Mouse (Mus musculus): ENCODE measurements around the gene Msl1.

Gene Msl1

GRCm38 (mm10) chr11:98776843-98777590 is 18.3 kb upstream of the Msl1 start:
- no peak for DNase-seq (ENCODE audit: low read depth, low spot score)

GRCm38 (mm10) chr11:98777888-98778287 is 17.4 kb upstream of the Msl1 start:
- no peak for DNase-seq (ENCODE audit: low read depth, low spot score)

- DNase-seq (ENCODE audit: low read depth, low spot score), result no peak
Measured at GRCm38 (mm10) chr11:98781851-98782512, 13.3 kb upstream of the Msl1 start.

DNA sequence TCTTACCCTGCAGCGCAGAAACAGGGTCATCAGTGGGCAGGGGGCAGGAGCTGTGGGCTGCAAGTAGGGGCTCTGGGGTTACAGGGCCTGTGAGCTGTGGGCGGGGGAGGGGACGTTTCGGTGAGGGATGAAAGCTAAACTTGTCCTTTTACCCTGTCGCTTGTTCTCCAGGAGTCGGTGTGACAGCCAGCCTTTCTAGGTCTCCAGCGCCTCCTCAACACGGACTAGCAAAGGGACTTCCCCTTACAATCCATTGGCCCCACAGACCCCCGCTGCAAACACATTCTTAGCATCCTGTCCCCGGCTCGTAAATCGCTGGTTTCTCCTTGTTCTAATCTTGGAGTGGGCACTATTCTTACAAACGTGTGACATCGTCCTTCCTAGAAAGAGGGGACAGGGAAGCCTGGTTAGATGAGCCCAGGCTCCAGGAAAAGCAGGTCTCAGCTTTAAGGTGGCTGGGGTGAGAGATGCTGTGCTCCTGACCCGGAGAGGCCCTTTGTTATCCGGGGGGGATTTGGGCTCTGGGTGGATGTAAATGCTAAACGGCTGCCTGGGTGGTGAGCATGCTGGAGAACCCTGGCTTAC is 12.6 kb upstream of the Msl1 start:
- DNase-seq (ENCODE audit: low read depth, low spot score), result peak; percentile 36

DNA sequence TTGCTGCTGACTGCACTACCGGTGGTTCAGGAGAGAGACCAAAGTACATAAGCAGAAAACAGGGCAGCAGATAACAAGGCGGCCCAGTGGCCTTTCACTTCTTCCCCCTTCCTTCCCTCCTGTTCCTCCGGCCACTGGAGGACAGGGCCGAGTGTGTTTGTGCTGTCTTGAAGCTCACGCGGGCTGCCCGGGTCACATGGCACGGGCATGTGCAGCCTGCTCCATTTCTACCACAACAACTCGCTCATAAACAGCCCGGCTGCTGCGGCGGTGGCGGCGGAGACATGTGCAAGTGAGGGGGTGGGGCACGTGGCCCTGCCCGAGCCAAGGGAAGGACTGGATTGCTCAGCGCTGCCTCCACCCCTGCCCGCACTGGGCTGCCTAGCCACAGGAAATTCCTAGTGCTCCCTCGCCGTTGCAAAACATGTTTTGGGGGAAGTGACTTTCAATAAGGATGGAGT is 12.1 kb upstream of the Msl1 start:
- peak; percentile 84 for DNase-seq (ENCODE audit: low read depth, low spot score)

DNA sequence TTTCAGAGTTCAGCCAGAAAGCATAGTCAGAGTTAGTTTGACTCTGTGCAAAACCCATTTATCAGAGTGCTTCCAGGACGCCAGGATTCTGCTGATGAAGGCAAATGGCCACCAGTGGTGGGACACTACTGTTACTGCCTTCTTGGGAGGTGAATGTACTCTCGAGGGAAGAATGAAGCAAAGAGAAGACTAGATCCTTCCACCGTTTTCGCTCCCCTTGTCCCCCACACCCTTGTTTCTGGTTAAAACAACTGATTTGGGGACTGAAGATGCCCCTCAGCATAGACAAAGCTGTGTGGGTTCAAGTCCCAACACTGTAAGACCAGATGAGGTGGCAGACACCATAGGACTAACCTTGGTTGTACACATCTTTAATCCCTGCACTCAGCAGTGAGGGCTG is 11.2 kb upstream of the Msl1 start:
- DNase-seq (ENCODE audit: low read depth, low spot score), result no peak

GRCm38 (mm10) chr11:98785214-98785613 is 10.1 kb upstream of the Msl1 start:
- DNase-seq (ENCODE audit: low read depth, low spot score), result no peak

GRCm38 (mm10) chr11:98785772-98786281 is 9.5 kb upstream of the Msl1 start:
- DNase-seq (ENCODE audit: low read depth, low spot score), result peak; percentile 57

DNA sequence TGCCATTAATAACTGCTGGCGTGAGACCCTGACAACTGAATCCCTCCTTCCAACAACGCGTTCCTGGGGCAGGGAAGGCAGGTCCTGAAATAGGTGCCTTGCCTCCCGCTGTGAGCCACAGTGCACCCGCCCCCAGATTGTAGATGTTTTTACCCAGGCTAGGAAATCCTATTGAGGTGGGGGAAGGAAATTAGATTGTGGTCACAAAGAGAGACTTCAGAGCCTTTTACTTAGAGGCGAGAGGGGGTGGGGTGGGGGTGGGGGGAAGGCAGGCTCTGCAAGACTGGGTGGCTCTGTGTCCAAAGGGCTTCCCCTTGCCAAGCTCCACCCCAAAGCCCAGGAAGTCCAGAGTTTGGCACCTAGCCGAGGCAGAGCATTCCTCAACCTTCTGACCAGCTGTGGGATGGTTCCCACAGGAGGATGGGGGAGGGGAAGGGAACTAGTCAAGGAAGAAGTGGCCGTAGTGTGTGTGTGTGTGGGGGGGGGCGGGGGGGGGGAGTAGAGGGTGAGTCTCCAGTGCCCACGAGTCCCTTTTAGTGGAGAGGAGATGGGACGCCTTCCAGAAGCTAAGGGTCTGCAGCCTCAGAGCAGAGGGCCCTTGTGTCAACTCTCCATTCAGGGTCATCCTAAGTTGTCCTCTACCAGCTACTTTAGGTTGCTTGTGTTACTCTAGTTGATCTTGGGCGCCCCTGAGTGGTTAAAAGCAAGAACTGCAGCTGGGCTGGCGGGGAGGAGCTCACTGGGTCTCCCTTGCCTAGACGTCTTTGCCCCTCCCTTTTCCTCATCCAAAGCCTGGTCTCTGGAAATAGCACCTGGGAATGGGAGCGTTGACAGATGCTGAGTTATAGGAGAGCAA is 8.7 kb upstream of the Msl1 start:
- peak; percentile 90 for DNase-seq (ENCODE audit: low read depth, low spot score)

DNA sequence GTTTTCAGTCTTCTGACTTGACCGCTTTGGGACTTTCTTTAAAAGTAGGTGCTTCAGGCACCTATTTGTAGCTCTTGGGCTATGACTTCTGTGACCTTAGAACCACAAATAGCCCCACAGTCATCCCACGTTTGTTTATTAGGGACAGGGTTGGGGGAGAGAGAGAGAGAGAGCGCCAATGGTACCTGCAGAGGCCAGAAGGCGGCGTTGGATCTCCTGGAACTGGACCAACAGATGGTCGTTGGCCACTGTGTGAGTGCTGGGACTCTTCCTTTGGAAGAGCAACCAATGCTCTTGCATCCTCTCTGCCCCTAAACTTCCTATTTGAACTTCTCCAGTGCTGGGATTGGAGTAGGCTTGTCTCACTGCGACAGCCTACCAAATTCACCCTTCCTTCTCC is 8.1 kb upstream of the Msl1 start:
- DNase-seq (ENCODE audit: low read depth, low spot score), result peak; percentile 29

- DNase-seq (ENCODE audit: low read depth, low spot score), result peak; percentile 51
Measured at GRCm38 (mm10) chr11:98787691-98788090, 7.6 kb upstream of the Msl1 start.

DNA sequence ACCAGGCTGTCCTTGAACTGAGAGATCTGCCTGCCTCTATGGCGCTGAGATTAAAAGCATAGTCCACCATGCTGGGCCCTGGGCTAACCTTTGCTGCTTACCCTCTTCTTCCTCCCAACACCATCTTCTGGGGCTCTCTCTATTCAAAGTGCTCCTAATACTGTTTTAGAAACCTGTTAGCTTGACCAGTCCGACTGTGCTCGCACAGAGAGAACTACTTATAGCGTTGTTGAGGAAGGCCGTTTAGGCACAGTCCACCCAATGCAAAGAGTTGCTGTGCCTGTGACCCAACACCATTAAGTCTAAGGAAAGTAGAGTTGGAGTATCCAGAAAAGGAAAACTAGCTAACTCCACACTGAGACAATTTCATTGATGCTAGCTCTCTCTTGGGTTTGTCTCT is 7.2 kb upstream of the Msl1 start:
- DNase-seq (ENCODE audit: low read depth, low spot score), result no peak

DNA sequence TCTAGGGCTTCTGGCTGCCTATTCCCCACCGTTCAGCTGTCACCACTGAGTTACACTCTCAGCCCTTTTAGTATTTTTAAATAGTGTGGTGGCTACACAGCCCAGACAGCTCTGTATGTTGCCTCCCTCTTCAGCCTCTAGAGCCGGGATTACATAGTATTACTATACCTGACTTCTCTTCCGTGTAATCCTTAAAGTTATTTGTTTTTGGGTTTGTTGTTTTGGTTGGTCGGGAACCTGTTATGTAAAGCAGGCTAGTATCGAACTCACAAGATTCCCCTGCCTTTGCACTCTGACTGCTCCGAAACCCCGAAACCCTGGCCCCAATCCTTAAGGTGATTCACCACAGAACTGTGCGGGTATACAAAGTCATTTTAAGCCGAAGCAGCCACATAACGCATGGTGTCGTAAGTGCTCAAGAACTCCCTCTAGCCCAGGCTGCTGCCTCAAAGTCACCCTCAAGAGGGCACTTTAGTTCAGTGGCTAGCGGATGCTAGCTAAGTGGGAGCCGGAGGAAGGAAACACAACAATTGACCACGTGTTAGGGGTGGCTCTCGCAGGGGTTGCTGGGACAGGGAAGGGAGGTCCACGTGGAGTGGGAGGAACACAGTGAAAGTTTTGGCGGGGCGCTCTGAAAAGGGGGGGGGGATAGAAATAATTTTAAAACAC is 6.6 kb upstream of the Msl1 start:
- peak; percentile 94 for DNase-seq (ENCODE audit: low read depth, low spot score)

GRCm38 (mm10) chr11:98789219-98789807 is 6.0 kb upstream of the Msl1 start:
- no peak for DNase-seq (ENCODE audit: low read depth, low spot score)

GRCm38 (mm10) chr11:98789824-98790223 is 5.5 kb upstream of the Msl1 start:
- no peak for DNase-seq (ENCODE audit: low read depth, low spot score)

- DNase-seq (ENCODE audit: low read depth, low spot score), result no peak
Measured at GRCm38 (mm10) chr11:98790631-98791205, 4.6 kb upstream of the Msl1 start.

- no peak for DNase-seq (ENCODE audit: low read depth, low spot score)
Measured at GRCm38 (mm10) chr11:98791448-98791847, 3.9 kb upstream of the Msl1 start.

DNA sequence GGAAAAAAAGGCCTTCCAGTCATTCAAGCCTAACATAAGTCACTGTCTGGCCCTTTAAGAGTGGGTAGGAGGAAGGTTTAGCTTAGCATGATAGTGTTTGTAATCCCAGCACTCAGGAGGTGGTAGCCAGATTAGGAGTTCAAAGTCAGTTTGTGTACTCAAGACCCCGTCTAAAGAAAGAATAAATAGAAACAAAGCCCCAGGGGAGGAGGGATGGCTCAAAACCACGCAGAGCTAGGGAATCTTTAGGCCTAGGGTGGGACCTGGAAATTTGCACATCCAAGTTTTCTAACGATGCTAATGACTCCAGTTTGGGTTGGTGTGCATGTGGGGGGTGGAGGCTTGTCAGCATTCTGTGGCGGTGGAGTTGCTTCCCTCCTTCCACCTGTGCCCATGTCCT is 3.2 kb upstream of the Msl1 start:
- DNase-seq (ENCODE audit: low read depth, low spot score), result no peak

DNA sequence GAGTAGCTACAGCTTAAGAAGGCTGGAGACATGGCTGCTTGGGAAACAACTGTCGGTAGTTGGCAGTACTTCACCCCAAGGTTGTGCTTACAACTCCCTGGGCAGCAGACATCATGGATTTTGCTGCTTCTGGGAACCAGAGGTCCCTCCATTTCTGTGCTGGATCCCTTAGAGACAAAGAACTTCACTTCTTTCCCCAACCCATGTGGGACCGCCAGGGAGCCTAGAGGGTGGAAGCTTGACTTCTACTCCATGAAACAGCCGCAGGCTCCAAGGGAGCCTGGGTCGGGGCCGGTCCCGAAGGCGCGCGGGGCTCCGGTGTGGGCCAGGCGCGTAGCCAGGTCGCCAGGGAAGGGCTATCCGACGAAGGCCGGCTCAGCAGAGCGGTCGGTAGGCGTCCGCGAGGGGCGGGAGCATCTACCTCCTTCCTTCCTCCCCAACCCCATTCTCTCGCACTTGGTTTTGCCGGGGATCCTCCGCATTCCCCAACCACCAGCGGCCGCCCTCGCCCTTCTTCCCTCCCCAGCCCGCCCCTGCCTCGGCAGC is 774 bp upstream of the Msl1 start:
- DNase-seq (ENCODE audit: low read depth, low spot score), result peak; percentile 67

All from CD4-positive helper T cell, adult 2 months (primary cell).